Mouse (Mus musculus) limb, embryonic 14.5 days (tissue): Measurements from ENCODE around the gene Vmn2r35. TPM values are rescaled to one million over a fixed set of nuclear protein-coding genes. Genes with fewer than 3 reads are reported as not detected.
"Not testable (repeated sequence)": the region's sequence is repeated elsewhere in the genome, so short reads cannot be mapped to it uniquely, and the experiment has no call there.

Experiments
- ATAC-seq: fragments of 200-750 bp; cut with Nextera tagmentation; 2 replicates; pipeline ENCODE4 v1.8.0; 2017; ENCODE audit warnings: low read depth, moderate number of reproducible peaks, moderate TSS enrichment; ENCODE audit not compliant: low FRiP score
- DNase-seq: peaks from one replicate; pipeline ENCODE4 v3.0.0-alpha.2; 2015; ENCODE audit warnings: low spot score
- H3K27ac ChIP-seq: fragments of 300-500 bp; sonication (generic); replicated peaks from 2 replicates; pipeline ENCODE4 v1.5.1; 2014; ENCODE audit warnings: low read depth, mild to moderate bottlenecking, low read length, moderate library complexity, mixed read lengths
- H3K27me3 ChIP-seq: fragments of 300-500 bp; sonication (generic); 2 replicates; pipeline ENCODE4 v1.6.1; 2014; ENCODE audit warnings: low read length, mixed read lengths; ENCODE audit not compliant: control insufficient read depth, insufficient read depth
- H3K36me3 ChIP-seq: fragments of 300-500 bp; sonication (generic); 2 replicates; pipeline ENCODE4 v1.6.1; 2014; ENCODE audit warnings: mild to moderate bottlenecking, low read length, moderate library complexity, mixed read lengths; ENCODE audit not compliant: control insufficient read depth, insufficient read depth
- H3K4me1 ChIP-seq: fragments of 300-500 bp; sonication (generic); 2 replicates; pipeline ENCODE4 v1.6.1; 2014; ENCODE audit warnings: antibody characterized with exemption, low read length, mixed read lengths; ENCODE audit not compliant: control insufficient read depth, insufficient read depth
- H3K4me2 ChIP-seq: fragments of 300-500 bp; sonication (generic); replicated peaks from 2 replicates; pipeline ENCODE4 v1.6.1; 2014; ENCODE audit warnings: low read depth, mild to moderate bottlenecking, low read length, moderate library complexity; ENCODE audit not compliant: severe bottlenecking
- H3K4me3 ChIP-seq: fragments of 300-500 bp; sonication (generic); replicated peaks from 2 replicates; pipeline ENCODE4 v1.5.1; 2014; ENCODE audit warnings: low read length
- H3K9ac ChIP-seq: fragments of 300-500 bp; sonication (generic); 2 replicates; pipeline ENCODE4 v1.6.1; 2014; ENCODE audit warnings: mild to moderate bottlenecking, low read depth, low read length, moderate library complexity; ENCODE audit not compliant: severe bottlenecking
- H3K9me3 ChIP-seq: fragments of 300-500 bp; sonication (generic); 2 replicates; pipeline ENCODE4 v1.6.1; 2016; ENCODE audit warnings: low read length; ENCODE audit not compliant: control insufficient read depth
- WGBS: fragments of 180-500 bp; shearing (Covaris S2); extraction: QIAGEN DNeasy Blood & Tissue Kit; methylation state at CpG from one replicate; pipeline ENCODE4 v1.1.7; 2014; 5-methylcytosine and 5-hydroxymethylcytosine counted together
- polyA plus RNA-seq, 2 experiments: library from polyadenylated mRNA; depleted of rRNA in 1 of 2; stranded (reverse) in 1 of 2; unstranded in 1 of 2; fragments of >200 nt; fragmentation: Nextera tagmentation in 1 of 2; extraction: Ambion mirVana in 1 of 2; gene quantifications; 2 replicates each; pipeline versions ENCODE4 v1.2.1 to v1.2.3; 2012 to 2014

The Vmn2r35 gene
- polyA plus RNA-seq (2012; rRNA removed) (not detected in 2 replicates), polyA plus RNA-seq (2014; fragmentation: Nextera tagmentation; extraction: Ambion mirVana) (not detected in 2 replicates)

DNA sequence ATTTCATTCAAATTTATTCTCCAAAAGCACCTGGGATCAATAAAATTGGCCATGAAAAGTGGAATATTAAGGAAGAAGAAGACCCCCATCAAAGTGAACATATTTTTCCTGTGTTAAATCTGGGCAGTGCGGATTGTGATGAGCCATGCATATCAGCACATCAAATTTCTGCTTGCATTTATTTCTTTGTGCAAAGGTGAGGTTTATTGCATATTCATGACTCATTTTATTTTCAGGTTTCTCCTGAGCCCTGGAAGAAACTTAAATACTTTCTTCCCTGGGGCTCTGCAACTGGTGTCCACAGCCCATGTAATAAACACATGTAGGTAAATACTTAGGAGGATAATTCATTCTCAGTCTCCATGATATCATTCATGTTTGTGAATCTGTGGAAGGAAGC, at the start of gene Vmn2r35:
Vmn2r35 (minus strand) TSS at position 101 of the 400 bp plus-strand sequence.
- WGBS: no CpG with 5 or more reads among the region's 1 CpGs
- not testable (repeated sequence) for H3K9ac ChIP-seq, H3K4me3 ChIP-seq, H3K27ac ChIP-seq, H3K27me3 ChIP-seq, H3K4me1 ChIP-seq, H3K9me3 ChIP-seq, ATAC-seq, DNase-seq, H3K36me3 ChIP-seq, H3K4me2 ChIP-seq

DNA sequence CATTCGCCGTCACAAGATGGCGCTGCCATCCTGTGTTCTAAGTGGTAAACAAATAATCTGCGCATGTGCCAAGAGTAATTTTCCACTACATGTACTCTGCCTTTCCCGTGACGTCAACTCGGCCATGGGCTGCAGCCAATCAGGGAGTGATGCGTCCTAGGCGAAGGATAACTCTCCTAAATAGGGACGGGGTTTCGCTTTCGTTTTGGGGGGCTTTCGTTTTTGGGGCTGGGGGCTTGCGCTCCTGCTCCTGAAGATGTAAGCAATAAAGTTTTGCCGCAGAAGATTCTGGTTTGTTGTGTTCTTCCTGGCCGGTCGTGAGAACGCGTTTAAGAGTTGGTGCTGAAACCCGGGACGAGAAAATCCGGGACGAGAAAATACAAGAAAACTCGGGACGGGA, 25.5 kb downstream of the Vmn2r35 start:
- H3K4me2 ChIP-seq: not testable (repeated sequence)

More for the DNA sequence above, 25.5 kb downstream of the Vmn2r35 start:
- 95% methylated on average over 4 of the region's 25 CpGs for WGBS
- H3K36me3 ChIP-seq, ATAC-seq, H3K9me3 ChIP-seq, H3K27me3 ChIP-seq, H3K9ac ChIP-seq, H3K4me1 ChIP-seq, H3K27ac ChIP-seq, DNase-seq, H3K4me3 ChIP-seq: not testable (repeated sequence)

Other genes with a start within 250 kb of the Vmn2r35 start
- not detected in 2 replicates for gene Vmn2r34, start 130.4 kb downstream of the Vmn2r35 start, polyA plus RNA-seq (2012; rRNA removed)
- not detected in 2 replicates for gene Vmn2r34, start 130.4 kb downstream of the Vmn2r35 start, polyA plus RNA-seq (2014; fragmentation: Nextera tagmentation; extraction: Ambion mirVana)
- gene Vmn2r36, start 82.6 kb upstream of the Vmn2r35 start, polyA plus RNA-seq (2012; rRNA removed): not detected in 2 replicates
- not detected in 2 replicates for gene Vmn2r36, start 82.6 kb upstream of the Vmn2r35 start, polyA plus RNA-seq (2014; fragmentation: Nextera tagmentation; extraction: Ambion mirVana)